Mouse (Mus musculus) G1E (cell line): ENCODE measurements around the gene Kcnj11. TPM values are rescaled to one million over a fixed set of nuclear protein-coding genes. Genes with fewer than 3 reads are reported as not detected.

Experiments
- ATAC-seq: 2 replicates; pipeline ENCODE4 v1.8.0; 2016; ENCODE audit warnings: mild to moderate bottlenecking; ENCODE audit not compliant: insufficient number of reproducible peaks, poor library complexity, low FRiP score, severe bottlenecking; ENCODE audit errors: extremely low read depth
- DNase-seq: peaks from one replicate; pipeline ENCODE4 v3.0.0; 2012; ENCODE audit warnings: low spot score
- H3K27me3 ChIP-seq: 2 replicates; pipeline ENCODE4 v1.6.1; 2012; ENCODE audit warnings: mild to moderate bottlenecking, low read length, inconsistent platforms; ENCODE audit not compliant: insufficient read depth
- H3K36me3 ChIP-seq: replicated peaks from 2 replicates; pipeline ENCODE3; 2012; ENCODE audit warnings: mild to moderate bottlenecking, inconsistent platforms
- H3K4me1 ChIP-seq: 2 replicates; pipeline ENCODE4 v1.6.1; 2012; ENCODE audit warnings: low read depth, low read length, inconsistent platforms, mixed read lengths; ENCODE audit not compliant: insufficient read depth
- H3K4me3 ChIP-seq: 2 replicates; pipeline ENCODE4 v1.5.1; 2012; ENCODE audit warnings: low read depth, mild to moderate bottlenecking, inconsistent platforms, low read length, moderate library complexity, mixed read lengths
- H3K9me3 ChIP-seq: replicated peaks from 2 replicates; pipeline ENCODE4 v1.6.1; 2012; ENCODE audit warnings: inconsistent platforms
- CTCF ChIP-seq: IDR thresholded peaks from 2 replicates; pipeline ENCODE4 v1.5.1; 2012; ENCODE audit warnings: low read depth, low read length, inconsistent platforms, mixed read lengths
- GATA1 ChIP-seq: IDR thresholded peaks from 2 replicates; pipeline ENCODE4 v1.6.1; 2012; ENCODE audit warnings: borderline replicate concordance, low read length, inconsistent platforms, mixed read lengths
- GATA2 ChIP-seq: IDR thresholded peaks from 2 replicates; pipeline ENCODE4 v1.6.1; 2012; ENCODE audit warnings: low read depth, low read length, inconsistent platforms, borderline replicate concordance
- POLR2AphosphoS5 ChIP-seq: IDR thresholded peaks from 2 replicates; pipeline ENCODE4 v1.6.1; 2012; ENCODE audit warnings: low read depth, low read length, inconsistent platforms; ENCODE audit not compliant: insufficient replicate concordance
- TAL1 ChIP-seq: conservative IDR thresholded peaks from 2 replicates; pipeline ENCODE4 v1.6.1; 2012; ENCODE audit warnings: low read depth, low read length, inconsistent platforms, mixed read lengths
- polyA plus RNA-seq: library from polyadenylated mRNA; stranded (reverse); fragments of >175 nt; gene quantifications from 2 replicates; pipeline ENCODE4 v1.2.3, GENCODE M21; 2012
- total RNA-seq, 2 experiments: library from RNA; stranded (forward) in 1 of 2; stranded (reverse) in 1 of 2; fragments of 200-1000 nt in 1 of 2; fragments of >200 nt in 1 of 2; fragmentation: Nextera tagmentation in 1 of 2; gene quantifications; 2 replicates each; pipeline ENCODE4 v1.2.3; 2014 to 2017

The Kcnj11 gene
- not detected in 2 replicates for total RNA-seq (2014; fragmentation: Nextera tagmentation)
- total RNA-seq (2017): 0.23 TPM in 1 of 2 replicates, not detected in the other
- not detected in 2 replicates for polyA plus RNA-seq

DNA sequence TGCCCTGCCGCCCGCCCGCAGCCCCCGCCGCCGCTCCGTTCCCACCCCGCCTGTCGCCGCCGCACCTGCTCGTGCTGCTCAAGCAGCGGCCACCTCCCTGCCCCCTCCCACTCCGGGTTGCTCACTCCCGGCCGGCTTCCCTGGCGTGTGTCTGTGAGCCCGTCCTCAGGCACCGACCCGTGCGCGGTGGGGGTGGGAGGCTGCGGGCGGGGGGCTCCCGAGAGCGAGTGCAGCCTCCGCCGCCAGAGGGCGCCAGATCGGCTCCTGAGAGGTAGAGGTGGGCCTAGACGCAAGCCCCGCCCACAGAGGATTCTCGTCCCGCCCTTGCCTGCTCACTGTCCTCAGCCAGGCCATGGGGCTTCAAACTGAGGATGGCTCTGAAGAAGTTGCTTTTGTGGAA lies at the start of gene Kcnj11:
Kcnj11 (minus strand) TSS at position 202 of the 400 bp plus-strand sequence.
- ATAC-seq (no peak), DNase-seq (peak; percentile 34)
- no peak for TF ChIP-seq GATA1
- no peak for TF ChIP-seq GATA2
- no peak for TF ChIP-seq TAL1
- Histone ChIP-seq H3K27me3 (peaks cover 15% of the 10 kb centered on the region; the same call in 1 of the 2 replicates), H3K4me3 (no peak within 1 kb of the TSS), H3K4me1 (no peaks in the 10 kb centered on the region), H3K9me3 (no peaks in the 10 kb centered on the region), H3K36me3 (no peaks in the 10 kb centered on the region)

DNA sequence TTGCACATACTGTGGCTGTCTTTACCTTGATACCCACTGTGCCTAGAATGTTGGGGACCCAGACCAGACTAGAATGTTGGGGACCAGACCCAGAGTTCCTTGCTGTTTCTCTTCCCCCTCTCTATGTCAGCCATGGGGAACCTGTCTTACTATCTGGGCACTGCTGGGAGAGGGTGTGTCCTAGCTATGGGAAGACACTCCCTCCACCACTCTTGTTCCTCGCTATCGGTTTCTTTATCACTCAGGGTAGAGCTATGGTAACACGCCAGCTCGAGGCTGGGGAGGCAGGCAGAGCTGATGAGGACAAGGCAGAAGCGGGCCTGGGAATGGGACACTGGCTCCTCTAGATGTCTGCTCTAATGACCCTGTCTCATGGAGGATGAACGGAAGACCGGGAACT lies 46.9 kb upstream of the Kcnj11 start:
- H3K4me3 ChIP-seq: no peak overlapping the region
- TF ChIP-seq POLR2AphosphoS5: no peak
- TF ChIP-seq TAL1: no peak
- TF ChIP-seq GATA1: no peak
- no peak for TF ChIP-seq GATA2
- no peak for TF ChIP-seq CTCF
- no peaks in the 10 kb centered on the region for H3K9me3 ChIP-seq
- DNase-seq: no peak
- no peaks in the 10 kb centered on the region for H3K36me3 ChIP-seq
- no peak for ATAC-seq
- peaks cover 2% of the 10 kb centered on the region for H3K4me1 ChIP-seq
- H3K27me3 ChIP-seq: peaks cover 3% of the 10 kb centered on the region; the same call in 1 of the 2 replicates

DNA sequence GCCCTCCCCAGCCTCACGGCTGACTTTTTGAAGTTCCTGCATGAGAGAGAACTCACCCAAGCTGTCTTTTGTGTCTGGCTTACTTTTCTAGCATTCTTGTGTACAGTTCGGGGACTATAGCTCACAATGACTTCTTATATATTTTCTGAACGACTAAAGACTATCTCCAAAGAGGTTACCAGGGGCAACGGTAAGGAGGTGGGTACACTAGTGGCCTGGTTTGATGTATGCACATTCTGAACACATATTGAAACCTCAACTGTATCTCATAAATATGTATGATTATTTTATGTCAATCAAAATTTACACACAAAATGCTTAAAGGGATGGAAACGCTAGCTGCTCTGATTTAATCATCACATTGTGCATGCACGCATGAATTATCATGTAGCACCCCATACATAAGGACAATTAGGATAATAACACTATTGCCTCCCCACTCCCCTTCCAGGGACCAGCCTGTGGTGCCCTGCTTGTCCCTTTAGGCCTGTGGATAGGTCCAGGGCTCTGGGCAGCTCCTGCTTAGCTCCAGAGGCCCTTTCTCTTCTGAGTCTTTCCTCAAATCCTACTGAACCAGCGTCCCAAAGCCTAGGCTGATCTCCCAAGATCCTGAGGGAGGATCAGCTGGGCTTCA lies 46.2 kb upstream of the Kcnj11 start:
- H3K9me3 ChIP-seq: no peaks in the 10 kb centered on the region
- no peak overlapping the region for H3K4me3 ChIP-seq
- TF ChIP-seq CTCF (no peak), GATA2 (no peak), POLR2AphosphoS5 (no peak), TAL1 (no peak), GATA1 (no peak)
- H3K4me1 ChIP-seq: no peaks in the 10 kb centered on the region
- DNase-seq (no peak), ATAC-seq (no peak)
- peaks cover 3% of the 10 kb centered on the region; the same call in 1 of the 2 replicates for H3K27me3 ChIP-seq
- no peaks in the 10 kb centered on the region for H3K36me3 ChIP-seq

DNA sequence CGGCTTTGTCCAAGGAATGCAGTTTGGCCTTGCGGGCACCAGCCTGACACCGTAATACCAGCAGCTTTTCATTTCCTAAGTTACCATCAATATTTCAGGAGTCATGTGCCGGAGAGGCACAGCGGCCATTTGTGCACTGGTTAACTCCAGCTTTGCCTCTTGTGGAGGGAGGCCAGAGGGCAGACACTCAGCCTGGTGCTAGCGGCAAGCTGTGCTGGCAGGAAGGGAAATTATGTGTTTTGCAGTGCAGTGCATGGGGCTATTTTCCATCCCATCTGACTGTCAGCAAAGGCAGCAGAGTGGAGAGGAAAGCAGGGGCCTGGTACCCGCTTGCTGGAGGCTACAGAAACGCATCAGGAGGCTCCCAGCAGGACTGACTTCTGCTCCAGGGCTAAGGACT lies 43.5 kb upstream of the Kcnj11 start:
- Histone ChIP-seq H3K9me3 (no peaks in the 10 kb centered on the region), H3K27me3 (no peaks in the 10 kb centered on the region; the same call in 1 of the 2 replicates), H3K36me3 (no peaks in the 10 kb centered on the region), H3K4me1 (no peaks in the 10 kb centered on the region), H3K4me3 (no peak overlapping the region)
- no peak for DNase-seq
- ATAC-seq: no peak
- TF ChIP-seq POLR2AphosphoS5: no peak
- TF ChIP-seq GATA2: no peak
- TF ChIP-seq CTCF: no peak
- no peak for TF ChIP-seq TAL1
- TF ChIP-seq GATA1: no peak

DNA sequence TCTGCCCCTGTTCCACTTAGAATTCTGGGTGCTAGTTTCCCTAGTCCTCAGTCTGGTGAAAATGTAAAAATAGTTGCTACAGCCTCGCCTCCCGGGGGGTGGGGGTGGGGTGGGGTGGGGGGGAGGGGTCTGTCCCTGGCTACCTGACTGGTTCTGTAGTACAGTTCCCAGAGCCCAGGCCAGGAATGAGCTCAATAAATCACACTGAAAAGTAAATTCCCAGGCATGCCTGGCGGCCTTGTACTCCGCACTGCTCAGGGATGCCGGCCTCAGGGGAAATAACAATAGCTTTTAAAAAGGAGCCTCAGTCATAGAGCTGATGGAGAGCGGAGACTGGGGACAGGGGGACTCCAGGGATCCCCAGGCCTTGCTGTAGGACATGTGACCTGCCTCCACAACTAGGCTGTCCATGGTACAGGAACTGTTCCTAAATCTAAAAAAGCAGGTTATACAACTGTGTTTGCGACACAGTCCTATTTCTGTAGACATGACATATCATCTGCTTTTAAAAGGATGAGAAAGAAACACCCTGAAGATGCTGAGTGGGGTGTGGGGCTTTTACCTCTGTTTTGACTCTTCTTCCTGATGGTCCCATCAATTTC lies 37.9 kb upstream of the Kcnj11 start:
- H3K36me3 ChIP-seq: no peaks in the 10 kb centered on the region
- TF ChIP-seq TAL1 (no peak), GATA1 (no peak), POLR2AphosphoS5 (no peak)
- ATAC-seq: no peak
- no peaks in the 10 kb centered on the region for H3K9me3 ChIP-seq
- DNase-seq: no peak
- no peaks in the 10 kb centered on the region for H3K4me1 ChIP-seq
- no peaks in the 10 kb centered on the region; the same call in 1 of the 2 replicates for H3K27me3 ChIP-seq
- no peak overlapping the region for H3K4me3 ChIP-seq

DNA sequence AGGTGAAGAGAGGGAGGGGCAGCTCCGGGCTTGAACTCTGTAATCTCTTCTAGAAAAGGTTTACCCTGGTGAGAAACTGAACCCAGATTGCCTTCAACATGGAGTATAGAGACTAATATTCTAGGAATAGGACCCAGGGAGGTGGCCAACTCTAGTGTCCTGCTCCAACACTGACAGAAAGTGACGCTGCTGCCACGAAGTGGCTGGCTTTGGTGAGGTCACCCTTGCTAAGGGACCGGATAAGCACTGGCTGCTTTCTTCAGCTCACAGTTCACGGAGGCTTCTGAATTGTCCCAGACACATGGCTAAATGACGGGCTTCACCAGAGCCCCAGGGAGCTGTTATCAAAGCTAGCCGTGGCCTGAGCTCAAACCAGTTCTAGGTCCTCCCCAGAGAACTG lies 33.3 kb upstream of the Kcnj11 start:
- no peak for TF ChIP-seq POLR2AphosphoS5
- TF ChIP-seq CTCF: no peak
- TF ChIP-seq TAL1: no peak
- no peak for TF ChIP-seq GATA2
- no peak for TF ChIP-seq GATA1
- no peak for DNase-seq
- H3K9me3 ChIP-seq: no peaks in the 10 kb centered on the region
- H3K36me3 ChIP-seq: no peaks in the 10 kb centered on the region
- no peaks in the 10 kb centered on the region for H3K4me1 ChIP-seq
- H3K27me3 ChIP-seq: peaks cover 6% of the 10 kb centered on the region; the same call in 1 of the 2 replicates
- no peak overlapping the region for H3K4me3 ChIP-seq
- ATAC-seq: no peak
